Mouse (Mus musculus): Measurements from ENCODE around the gene Hoxa10. TPM values are rescaled to one million over a fixed set of nuclear protein-coding genes. Genes with fewer than 3 reads are reported as not detected.

Hoxa10 gene
- polyA plus RNA-seq, 1 experiment: 18.2 TPM

DNA sequence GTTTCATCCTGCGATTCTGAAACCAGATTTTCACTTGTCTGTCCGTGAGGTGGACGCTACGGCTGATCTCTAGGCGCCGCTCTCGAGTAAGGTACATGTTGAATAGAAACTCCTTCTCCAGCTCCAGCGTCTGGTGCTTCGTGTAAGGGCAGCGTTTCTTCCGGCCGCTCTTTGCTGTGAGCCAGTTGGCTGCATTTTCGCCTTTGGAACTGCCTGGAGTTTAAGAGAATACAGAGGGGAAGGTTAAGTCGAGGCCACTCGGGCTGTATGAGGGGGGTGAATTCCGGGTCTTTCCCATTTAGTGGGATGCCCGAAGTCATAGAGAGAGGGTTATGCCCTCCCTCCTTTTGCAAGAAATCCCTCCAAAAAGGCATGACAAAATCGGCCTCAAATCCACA, 8.1 kb downstream of the Hoxa10 start:
- Histone ChIP-seq H3K4me3 (ENCODE audit: insufficient read depth, low read length) (peak overlapping the region; percentile 52), H3K4me1 (ENCODE audit: control insufficient read depth, insufficient read depth, low read length) (no peaks in the 10 kb centered on the region), H3K27ac (ENCODE audit: insufficient read depth, low read length) (peak overlapping the region; percentile 38)
- no peak for TF ChIP-seq POLR2A (IDR thresholded peaks at IDR 0.05; ENCODE audit: low read depth, low read length)
- no peak for TF ChIP-seq CTCF (IDR thresholded peaks at IDR 0.05; ENCODE audit: borderline replicate concordance, insufficient read depth, low read length)

DNA sequence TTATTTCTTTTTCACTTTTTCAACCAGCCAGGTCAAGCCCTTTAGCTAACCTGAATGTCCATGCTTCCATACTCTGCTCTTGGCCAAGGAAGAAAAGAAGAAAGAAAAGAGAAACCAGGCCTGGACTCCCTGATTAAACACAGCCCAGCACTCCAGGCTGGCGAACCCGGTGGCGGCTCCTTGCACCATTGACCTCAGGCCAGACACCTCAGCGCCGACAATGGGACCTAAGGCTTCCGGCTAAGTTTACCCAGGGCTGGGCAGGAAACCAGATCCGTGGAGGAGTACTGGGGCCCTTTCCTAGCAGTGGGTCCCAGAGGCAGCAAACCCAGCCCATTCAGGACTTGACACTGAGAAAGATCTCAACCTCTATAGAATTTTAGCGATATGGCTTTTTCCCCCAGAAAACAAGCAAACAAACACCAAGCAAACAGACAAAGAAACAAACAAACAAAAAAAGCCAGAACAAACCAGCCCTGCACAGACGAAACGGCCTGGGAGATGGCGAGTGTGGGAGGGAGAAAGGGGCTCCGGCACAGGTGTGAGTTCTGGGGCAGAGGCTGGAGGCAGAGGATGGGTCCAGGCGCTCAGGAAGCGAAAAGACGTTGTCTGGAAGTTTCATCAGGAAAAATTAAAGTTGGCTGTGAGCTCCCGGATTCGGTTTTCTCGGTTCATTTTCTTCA, 8.6 kb downstream of the Hoxa10 start:
- TF ChIP-seq CTCF (IDR thresholded peaks at IDR 0.05; ENCODE audit: borderline replicate concordance, insufficient read depth, low read length) (no peak), POLR2A (IDR thresholded peaks at IDR 0.05; ENCODE audit: low read depth, low read length) (no peak)
- Histone ChIP-seq H3K4me1 (ENCODE audit: control insufficient read depth, insufficient read depth, low read length) (no peaks in the 10 kb centered on the region), H3K4me3 (ENCODE audit: insufficient read depth, low read length) (peak overlapping the region; percentile 52), H3K27ac (ENCODE audit: insufficient read depth, low read length) (peak overlapping the region; percentile 38; the same call in 1 of the 2 replicates)

DNA sequence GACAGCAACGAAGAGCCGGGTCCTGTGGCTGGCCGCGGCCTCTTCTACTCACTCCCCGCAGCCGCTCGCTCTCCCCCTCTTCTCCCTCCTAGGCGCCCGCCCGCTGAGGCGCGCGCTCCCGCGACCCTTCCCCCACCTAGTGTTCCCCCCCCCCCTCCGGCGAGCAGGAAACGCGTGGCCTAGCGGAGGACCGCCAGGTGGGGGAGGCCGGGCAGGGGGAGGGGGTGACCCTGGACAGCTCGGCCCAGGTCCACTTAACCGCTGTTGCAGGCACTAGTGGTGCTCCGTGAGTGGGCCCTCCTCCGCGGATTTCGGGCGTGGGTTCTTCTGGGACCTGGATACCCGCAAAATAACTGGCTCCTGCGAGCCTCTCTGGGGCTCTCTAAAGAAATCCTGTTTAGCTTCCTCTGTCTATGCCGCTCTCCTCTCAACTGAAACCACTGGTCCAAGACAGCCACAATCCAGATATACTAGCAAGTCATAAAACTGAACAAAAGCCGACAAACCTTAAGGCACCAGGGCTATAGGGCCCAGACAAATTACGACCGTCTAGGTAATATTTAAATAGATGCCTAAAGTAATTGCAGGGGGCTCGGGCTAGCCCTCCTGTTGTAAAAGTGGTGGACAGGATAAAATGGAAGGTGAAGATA, 10.0 kb downstream of the Hoxa10 start, which contains the start of gene Hoxa9:
Gene Hoxa9 (minus strand): TSS at position 574 of the 650 bp plus-strand sequence.
- TF ChIP-seq POLR2A (IDR thresholded peaks at IDR 0.05; ENCODE audit: low read depth, low read length) (no peak), CTCF (IDR thresholded peaks at IDR 0.05; ENCODE audit: borderline replicate concordance, insufficient read depth, low read length) (no peak)
- H3K4me3 ChIP-seq (ENCODE audit: insufficient read depth, low read length): peak within 1 kb of the TSS; percentile 52
- no peaks in the 10 kb centered on the region for H3K4me1 ChIP-seq (ENCODE audit: control insufficient read depth, insufficient read depth, low read length)
- H3K27ac ChIP-seq (ENCODE audit: insufficient read depth, low read length): peak within 1 kb of the TSS; percentile 55

DNA sequence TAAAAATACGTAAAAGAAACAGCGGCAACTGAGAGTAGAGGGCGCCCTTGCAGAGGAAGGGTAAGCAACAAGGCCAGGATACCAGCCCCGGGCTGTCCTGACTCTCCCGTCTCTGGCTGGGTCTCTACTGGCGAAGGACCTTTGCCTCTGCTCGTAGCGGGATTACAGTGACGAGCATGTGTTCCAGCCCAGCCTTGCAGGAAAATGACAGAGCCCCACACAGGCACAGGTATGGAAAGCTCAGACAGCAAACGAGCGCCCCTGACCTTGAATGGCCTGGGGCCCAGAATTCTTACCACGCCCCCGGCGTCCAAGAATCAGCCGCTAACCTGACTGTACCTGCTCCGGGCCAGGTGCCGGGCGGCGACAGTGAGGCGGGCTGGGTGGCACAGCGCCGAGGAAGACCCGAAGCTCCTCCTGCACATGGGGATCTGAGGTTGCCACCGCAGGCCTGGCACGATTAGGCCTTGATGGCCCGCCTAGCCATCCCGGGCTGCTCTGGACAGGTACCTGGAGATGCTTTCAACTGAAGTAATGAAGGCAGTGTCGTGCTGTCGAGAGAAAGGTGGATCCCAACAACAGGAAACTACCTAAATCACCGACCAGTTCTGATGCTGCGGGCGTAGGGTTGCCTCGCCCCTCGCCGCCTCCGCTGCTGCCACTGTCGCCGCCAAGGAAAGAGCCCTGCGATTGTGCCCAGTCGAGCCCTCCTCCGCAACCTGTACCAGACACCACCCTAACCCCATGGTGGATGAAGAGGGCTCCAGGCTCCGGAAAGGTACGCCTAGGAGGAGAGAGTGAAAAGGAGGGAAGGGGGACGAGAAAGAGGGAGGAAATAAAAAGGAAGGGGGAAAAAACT, 10.9 kb downstream of the Hoxa10 start:
- Histone ChIP-seq H3K27ac (ENCODE audit: insufficient read depth, low read length) (peak overlapping the region; percentile 30; the same call in 1 of the 2 replicates), H3K4me1 (ENCODE audit: control insufficient read depth, insufficient read depth, low read length) (no peaks in the 10 kb centered on the region), H3K4me3 (ENCODE audit: insufficient read depth, low read length) (peak overlapping the region; percentile 42)
- TF ChIP-seq CTCF (IDR thresholded peaks at IDR 0.05; ENCODE audit: borderline replicate concordance, insufficient read depth, low read length) (no peak), POLR2A (IDR thresholded peaks at IDR 0.05; ENCODE audit: low read depth, low read length) (no peak)

DNA sequence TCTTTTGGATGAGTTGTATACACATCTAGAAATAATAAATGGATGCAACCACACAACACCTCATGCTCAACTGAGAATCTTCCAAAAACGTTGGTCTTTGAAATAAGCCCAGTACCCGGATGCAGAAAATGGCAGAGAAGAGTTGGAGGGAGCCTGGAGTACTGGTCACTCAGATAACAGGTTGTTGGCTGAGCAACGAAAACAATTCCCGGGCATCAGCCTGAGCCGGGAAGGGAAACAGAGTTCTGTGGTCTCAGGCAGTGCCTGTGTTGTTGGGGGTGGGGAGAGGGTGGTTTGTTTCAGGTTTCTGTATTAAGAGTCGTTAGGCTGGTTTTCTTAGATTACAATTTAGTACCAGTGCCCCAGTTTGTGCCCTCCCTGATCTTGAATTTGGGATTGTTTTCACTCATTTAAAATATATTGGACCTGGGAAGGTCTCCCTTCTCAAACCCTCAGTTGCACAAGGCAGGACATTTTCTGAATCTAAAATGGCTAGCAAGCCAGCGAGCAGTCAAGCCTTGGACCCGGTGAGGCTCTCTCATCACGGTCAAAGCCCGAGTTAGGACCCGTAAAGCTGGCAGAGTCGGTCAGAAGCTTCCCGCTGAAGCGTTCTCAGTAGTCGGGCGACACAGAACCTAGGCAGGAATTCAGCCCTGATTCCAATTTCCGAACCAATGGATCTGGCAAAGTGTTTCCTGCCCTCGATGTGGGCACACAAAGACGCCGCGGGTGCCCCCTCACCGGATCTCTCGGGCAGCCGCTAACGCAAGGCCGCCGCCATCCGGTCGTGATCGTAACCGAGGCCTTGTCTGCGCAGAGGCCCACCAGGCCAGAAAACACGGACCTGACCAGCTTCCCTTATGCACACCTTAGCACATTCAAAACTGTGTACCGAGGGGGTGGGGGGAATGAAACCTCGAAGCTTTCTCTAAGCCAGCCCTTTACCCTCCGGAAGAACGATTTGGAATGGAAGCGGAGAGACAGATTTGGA, 11.9 kb downstream of the Hoxa10 start:
- Histone ChIP-seq H3K27ac (ENCODE audit: insufficient read depth, low read length) (peak overlapping the region; percentile 30), H3K4me1 (ENCODE audit: control insufficient read depth, insufficient read depth, low read length) (no peaks in the 10 kb centered on the region), H3K4me3 (ENCODE audit: insufficient read depth, low read length) (peak overlapping the region; percentile 42)
- TF ChIP-seq POLR2A (IDR thresholded peaks at IDR 0.05; ENCODE audit: low read depth, low read length) (no peak), CTCF (IDR thresholded peaks at IDR 0.05; ENCODE audit: borderline replicate concordance, insufficient read depth, low read length) (no peak)

DNA sequence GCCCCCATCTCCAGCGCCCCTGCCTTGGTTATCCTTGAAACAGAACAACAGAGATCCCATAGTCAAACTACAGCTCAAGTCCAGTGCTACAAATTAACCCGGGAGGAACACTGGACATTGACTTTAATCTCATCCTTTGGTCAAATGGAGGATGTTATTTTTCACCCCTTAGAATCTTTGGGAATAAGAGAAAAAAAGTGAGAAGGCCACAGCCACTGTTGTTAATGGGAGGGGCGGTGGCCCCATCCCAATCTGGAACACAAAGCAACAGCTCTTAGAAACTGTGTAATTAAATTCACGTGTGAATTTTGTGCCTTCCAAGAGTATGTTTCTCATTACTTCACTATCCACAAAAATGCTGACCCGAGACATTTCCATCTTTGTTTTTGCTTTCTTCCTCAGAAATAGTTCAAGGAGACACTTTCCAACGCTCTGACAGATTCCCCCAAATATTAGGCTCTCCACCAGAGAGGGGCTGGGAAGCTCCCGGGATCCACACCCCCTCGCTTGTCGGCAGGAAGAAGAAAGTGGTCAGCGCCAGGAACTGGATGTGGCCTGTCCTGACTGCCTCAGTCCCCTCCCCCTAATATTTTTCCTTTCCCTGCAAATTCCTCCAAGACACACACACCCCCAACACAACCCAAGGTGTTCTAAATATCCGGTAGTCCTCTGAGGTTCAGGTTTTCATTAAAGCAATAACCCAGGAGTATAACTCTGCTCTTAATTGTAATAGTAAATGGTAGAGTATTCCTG, 13.0 kb downstream of the Hoxa10 start:
- TF ChIP-seq CTCF (IDR thresholded peaks at IDR 0.05; ENCODE audit: borderline replicate concordance, insufficient read depth, low read length) (no peak), POLR2A (IDR thresholded peaks at IDR 0.05; ENCODE audit: low read depth, low read length) (no peak)
- H3K4me1 ChIP-seq (ENCODE audit: control insufficient read depth, insufficient read depth, low read length): no peaks in the 10 kb centered on the region
- H3K4me3 ChIP-seq (ENCODE audit: insufficient read depth, low read length): no peak overlapping the region; the same call in 1 of the 2 replicates
- peak overlapping the region; percentile 72 for H3K27ac ChIP-seq (ENCODE audit: insufficient read depth, low read length)

DNA sequence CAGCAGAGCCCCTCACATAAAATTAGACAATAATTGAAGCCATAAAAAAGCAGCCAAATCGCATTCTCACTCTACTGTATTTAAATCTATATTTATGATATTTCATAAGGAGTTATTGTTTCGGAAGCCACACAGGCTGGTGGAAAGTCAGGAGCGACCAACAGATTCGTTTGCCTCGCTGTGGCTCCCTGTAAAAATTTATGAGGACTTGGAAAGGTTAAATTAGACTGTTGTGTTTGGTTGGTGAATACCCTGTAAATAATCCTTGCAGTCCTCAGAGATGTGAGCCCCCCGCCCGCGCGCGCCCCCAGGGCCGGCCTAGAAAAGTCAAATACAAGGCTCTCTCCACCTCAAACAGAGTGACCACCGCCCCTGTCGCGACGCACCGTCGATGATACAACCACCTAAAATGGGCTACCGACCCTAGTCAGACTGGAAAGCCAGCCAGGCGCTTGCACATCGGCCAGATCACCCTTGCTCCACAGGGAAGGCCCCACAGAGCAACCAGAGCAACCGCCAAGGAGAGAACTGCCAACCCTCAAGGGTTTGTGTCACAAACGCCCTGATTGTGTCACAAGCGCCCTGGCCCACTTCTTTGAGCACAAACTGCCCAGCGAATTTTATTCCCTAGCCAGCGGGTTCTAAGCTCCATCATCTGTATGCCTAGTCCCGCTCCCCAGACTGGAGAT, 13.9 kb downstream of the Hoxa10 start:
- peak overlapping the region; percentile 60 for H3K27ac ChIP-seq (ENCODE audit: insufficient read depth, low read length)
- no peak for TF ChIP-seq POLR2A (IDR thresholded peaks at IDR 0.05; ENCODE audit: low read depth, low read length)
- TF ChIP-seq CTCF (IDR thresholded peaks at IDR 0.05; ENCODE audit: borderline replicate concordance, insufficient read depth, low read length): no peak

More for the DNA sequence above, 13.9 kb downstream of the Hoxa10 start:
- no peaks in the 10 kb centered on the region for H3K4me1 ChIP-seq (ENCODE audit: control insufficient read depth, insufficient read depth, low read length)
- H3K4me3 ChIP-seq (ENCODE audit: insufficient read depth, low read length): peak overlapping the region; percentile 28

All from embryonic fibroblast, embryonic 13.5 days (primary cell).